Mouse (Mus musculus) urinary bladder, postnatal 4 days (tissue): ENCODE measurements at regions not wholly inside any gene's neighbourhood (a gene's known extent, or its start where the extent isn't known, plus 50 kb on each side); places are given as distances from the start of the nearest gene placed in this dataset.

Experiments
- DNase-seq, 2 experiments: peaks; one replicate each; pipeline ENCODE4 v3.0.0; 2021 to 2022; ENCODE audit warnings: low spot score in 2 of 2

- DNase-seq = no peak
Observed at GRCm38 (mm10) chr8:127979180-127980030, 379.0 kb upstream of the Nrp1 start.

GRCm38 (mm10) chr8:127982165-127982564 is 376.2 kb upstream of the Nrp1 start:
- no peak for DNase-seq

DNA sequence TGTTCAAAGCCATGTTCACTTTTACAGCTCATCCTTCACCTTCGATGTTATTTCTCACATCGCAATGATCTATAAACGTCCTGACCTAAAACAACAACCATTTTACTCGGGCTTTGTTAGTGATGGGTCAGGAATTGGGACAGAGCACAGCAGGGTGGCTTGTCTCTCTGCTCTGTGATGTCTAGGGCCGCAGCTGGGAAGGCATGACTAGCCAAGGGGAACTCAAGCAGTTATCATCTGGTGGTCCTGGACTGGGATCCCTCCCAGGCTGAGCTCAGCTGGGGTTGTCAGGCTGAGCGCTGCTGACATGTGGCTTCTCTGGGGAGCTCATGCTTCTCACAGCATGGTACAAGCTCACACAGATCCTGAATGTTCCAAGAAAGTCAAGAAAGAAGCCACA is 372.8 kb upstream of the Nrp1 start:
- no peak for DNase-seq

- no peak for DNase-seq
Observed at GRCm38 (mm10) chr8:127988887-127989286, 369.5 kb upstream of the Nrp1 start.

GRCm38 (mm10) chr8:127994898-127995297 is 363.5 kb upstream of the Nrp1 start:
- no peak for DNase-seq

GRCm38 (mm10) chr8:127995490-127995889 is 362.9 kb upstream of the Nrp1 start:
- DNase-seq = no peak

- no peak for DNase-seq
Observed at GRCm38 (mm10) chr8:128002386-128002785, 356.0 kb upstream of the Nrp1 start.

DNA sequence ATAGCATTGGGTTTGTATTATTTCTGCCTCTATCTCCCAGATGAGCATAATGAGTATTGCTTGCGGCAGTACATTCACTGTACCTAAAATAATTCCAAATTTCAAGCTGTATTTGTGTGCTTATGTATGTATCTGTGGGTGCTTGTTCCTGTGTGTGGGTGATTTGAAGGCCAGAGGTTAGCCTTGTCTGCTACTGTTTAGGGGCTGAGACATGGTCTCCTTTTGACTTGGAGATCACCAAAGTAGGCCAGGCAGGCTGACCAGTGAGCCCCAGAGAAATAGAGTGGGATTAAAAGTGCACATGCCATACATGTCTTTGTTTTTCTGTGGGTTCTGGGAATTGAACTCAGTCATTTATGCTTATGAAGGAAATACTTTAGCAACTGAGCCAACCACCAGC is 355.6 kb upstream of the Nrp1 start:
- no peak for DNase-seq

- DNase-seq = no peak
Observed at GRCm38 (mm10) chr8:128003385-128003784, 355.0 kb upstream of the Nrp1 start.

DNA sequence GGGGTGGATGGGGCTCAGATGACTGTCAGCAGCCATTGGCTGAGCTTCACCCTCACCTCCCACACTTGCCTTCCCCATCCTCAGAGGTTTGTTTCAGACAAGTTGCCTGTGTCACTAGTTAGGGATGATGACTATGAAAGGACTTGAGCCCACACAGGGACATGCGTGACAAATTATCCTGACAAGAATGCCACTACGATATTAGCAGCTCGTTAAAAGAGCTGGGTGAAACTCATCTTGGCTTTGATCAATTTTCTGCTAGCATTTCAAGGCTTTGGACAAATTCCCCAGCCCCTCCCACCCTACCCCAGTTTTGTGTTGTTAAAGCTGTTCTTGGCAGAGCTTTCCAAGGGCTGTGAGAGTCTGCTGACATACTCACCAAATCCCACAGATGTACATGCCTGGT is 354.5 kb upstream of the Nrp1 start:
- no peak for DNase-seq

GRCm38 (mm10) chr8:128009393-128010010 is 348.9 kb upstream of the Nrp1 start:
- DNase-seq = no peak

DNA sequence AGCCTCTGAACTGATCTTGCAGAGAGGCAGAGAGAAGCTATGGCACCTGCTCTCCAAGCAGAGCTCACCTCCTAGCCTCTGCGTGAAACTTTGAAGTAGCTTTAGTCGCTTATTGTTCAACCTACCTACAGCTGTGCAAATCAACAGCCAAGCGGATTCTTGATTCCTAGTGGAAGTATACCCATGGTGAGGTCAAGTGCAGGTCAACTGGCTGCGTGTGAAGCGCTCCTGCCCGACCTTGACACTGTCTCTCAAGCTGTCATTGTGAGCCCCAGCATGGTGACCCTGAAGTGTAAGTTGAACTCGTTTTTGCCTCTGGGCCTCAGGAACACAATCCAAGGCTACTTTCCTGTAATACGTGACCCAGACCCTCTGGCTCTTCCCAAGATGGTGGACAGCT is 341.2 kb upstream of the Nrp1 start:
- DNase-seq = no peak

GRCm38 (mm10) chr8:128023661-128024060 is 334.7 kb upstream of the Nrp1 start:
- DNase-seq = no peak

DNA sequence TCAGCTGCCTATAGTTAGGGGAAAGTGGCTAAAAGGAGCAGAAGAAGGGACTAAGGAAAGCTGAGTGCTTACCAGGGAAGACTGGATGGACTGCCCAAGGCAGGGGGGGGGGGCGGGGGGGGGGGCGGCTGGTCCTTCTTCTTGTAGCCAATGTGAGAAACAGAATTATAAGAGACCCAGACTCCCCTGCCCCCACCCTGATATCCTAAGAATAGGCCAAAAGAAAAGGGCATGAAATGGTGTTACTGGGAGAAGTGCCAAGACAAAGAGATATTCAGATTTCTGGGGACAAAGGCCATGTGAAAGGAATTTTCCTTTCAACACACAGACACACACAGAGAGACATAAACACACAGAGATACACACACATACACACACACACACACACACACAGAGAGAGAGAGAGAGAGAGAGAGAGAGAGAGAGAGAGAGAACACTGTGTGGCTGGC is 333.6 kb upstream of the Nrp1 start:
- DNase-seq = no peak

GRCm38 (mm10) chr8:128025251-128025856 is 333.1 kb upstream of the Nrp1 start:
- DNase-seq = peak; percentile 66 to 75

DNA sequence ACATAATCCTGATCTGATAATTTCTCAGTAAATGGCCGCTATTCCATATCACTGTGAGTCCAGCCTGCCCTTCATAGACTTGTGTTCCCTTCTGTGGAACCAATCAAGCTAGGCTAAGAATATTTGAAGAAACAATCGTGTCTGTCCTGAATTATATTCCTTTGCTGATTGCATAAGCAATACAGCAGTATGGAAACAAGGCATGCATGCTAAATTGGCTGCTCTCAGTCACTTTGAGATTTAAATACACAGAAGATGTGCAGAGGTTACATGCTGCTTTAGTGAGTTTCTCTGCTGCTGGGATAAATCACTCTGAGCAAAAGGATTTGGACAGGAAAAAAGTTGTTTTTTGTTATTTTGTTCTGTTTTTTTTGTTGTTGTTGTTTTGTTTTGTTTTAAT is 331.4 kb upstream of the Nrp1 start:
- DNase-seq = no peak

DNA sequence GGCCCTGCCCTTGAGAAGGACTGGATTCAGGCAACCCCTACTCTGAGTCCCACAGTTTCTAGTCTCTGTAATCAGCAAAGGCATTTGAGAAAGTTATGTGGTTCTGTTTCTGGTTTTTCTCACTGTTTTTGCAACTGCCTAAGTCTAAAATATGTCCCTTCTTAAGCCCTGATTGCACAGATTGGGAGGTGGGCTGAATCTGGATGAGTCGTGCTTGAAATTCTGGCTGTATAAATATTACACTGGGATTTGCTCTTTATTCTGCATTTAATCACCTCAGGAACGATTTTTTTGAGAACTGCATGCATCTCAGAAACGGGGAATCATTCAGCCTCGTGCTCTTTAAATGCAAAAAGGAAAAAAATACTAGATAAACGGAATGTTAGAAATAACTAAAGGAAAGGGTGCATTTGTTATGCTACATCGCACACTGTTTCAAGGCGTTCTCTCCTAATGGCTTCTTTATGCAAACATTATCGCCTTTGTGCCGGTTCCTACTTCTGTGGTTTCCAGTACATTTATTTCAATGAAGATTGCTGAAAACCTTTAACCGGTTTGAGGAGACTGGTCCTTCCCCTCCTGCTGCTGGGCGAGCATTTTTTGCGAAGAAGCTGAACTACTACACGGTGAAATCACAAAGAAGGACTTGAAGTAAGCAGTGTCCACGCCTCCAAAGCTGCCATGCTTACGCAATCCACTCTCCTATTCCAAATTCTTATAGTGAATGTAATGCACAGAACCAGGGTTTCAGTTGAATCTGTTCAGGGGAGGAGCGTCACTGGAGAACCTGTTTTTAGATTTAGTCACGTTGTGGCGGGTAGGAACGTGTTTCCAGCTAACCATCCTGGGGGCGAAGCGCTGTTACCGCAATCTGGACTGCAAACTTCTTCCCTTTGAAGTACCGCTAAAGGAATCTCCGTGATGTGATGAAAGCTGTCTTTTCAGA is 327.8 kb upstream of the Nrp1 start:
- DNase-seq = no peak

DNA sequence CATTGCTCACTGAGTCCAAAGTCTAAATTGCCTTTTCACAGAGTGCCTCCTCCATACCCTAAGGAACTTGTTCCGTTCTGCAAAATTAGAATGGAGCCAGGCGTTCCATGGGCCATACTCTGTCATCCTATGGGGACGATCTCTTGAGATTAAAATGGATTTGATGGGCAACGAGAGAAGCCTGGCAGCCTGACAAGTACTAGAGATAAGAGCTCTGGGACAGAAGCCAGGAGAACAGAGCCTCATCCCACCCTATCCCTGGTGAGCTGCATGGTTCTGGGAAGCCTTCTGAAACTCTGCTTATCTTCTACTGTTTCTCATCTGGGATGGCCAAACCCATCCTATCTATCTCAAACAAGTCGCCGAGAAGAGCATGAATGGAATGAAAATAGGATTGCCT is 324.3 kb upstream of the Nrp1 start:
- DNase-seq = no peak

- DNase-seq = no peak
Observed at GRCm38 (mm10) chr8:128035672-128036071, 322.7 kb upstream of the Nrp1 start.

- no peak for DNase-seq
Observed at GRCm38 (mm10) chr8:128039341-128040064, 318.9 kb upstream of the Nrp1 start.

- DNase-seq = no peak
Observed at GRCm38 (mm10) chr8:128042877-128043276, 315.5 kb upstream of the Nrp1 start.
